Mouse (Mus musculus): ENCODE data around the gene Tnfrsf25. TPM values are rescaled to one million over a fixed set of nuclear protein-coding genes. Genes with fewer than 3 reads are reported as not detected.

The Tnfrsf25 gene
- polyA plus RNA-seq, 1 experiment from 2014 or later = 0.57 TPM

- Histone ChIP-seq H3K36me3 (ENCODE audit: control insufficient read depth, insufficient read depth, low read length) (no peaks in the 10 kb centered on the region), H3K4me1 (ENCODE audit: control insufficient read depth, insufficient read depth, low read length) (peaks cover 14% of the 10 kb centered on the region; the same call in 1 of the 2 replicates), H3K27ac (ENCODE audit: low read depth, low read length) (no peak overlapping the region), H3K4me3 (ENCODE audit: low read length) (no peak overlapping the region), H3K27me3 (ENCODE audit: control insufficient read depth, insufficient read depth, low read length) (peaks cover 7% of the 10 kb centered on the region), H3K9me3 (ENCODE audit: control insufficient read depth, low read length) (no peaks in the 10 kb centered on the region), H3K4me2 (replicated peaks; ENCODE audit: low read depth, low read length) (no peak overlapping the region), H3K9ac (ENCODE audit: low read depth, low read length) (no peak overlapping the region)
- no peak for ATAC-seq (ENCODE audit: low FRiP score, low TSS enrichment)
- WGBS = 29% methylated on average over 6 of the region's 6 CpGs
Observed at GRCm38 (mm10) chr4:152140441-152140840, 24.7 kb downstream of the Tnfrsf25 start.

- Histone ChIP-seq H3K4me2 (replicated peaks; ENCODE audit: low read depth, low read length) (no peak overlapping the region), H3K9me3 (ENCODE audit: control insufficient read depth, low read length) (no peaks in the 10 kb centered on the region), H3K4me1 (ENCODE audit: control insufficient read depth, insufficient read depth, low read length) (peaks cover 25% of the 10 kb centered on the region), H3K27ac (ENCODE audit: low read depth, low read length) (no peak overlapping the region), H3K36me3 (ENCODE audit: control insufficient read depth, insufficient read depth, low read length) (no peaks in the 10 kb centered on the region), H3K4me3 (ENCODE audit: low read length) (no peak overlapping the region), H3K27me3 (ENCODE audit: control insufficient read depth, insufficient read depth, low read length) (peaks cover 7% of the 10 kb centered on the region), H3K9ac (ENCODE audit: low read depth, low read length) (no peak overlapping the region)
- WGBS = 81% methylated on average over 8 of the region's 8 CpGs
- ATAC-seq (ENCODE audit: low FRiP score, low TSS enrichment) = no peak
Observed at GRCm38 (mm10) chr4:152141521-152142135, 25.9 kb downstream of the Tnfrsf25 start.

- H3K27ac ChIP-seq (ENCODE audit: low read depth, low read length) = no peak overlapping the region
- WGBS = 42% methylated on average over 1 of the region's 1 CpGs
- no peak overlapping the region for H3K9ac ChIP-seq (ENCODE audit: low read depth, low read length)
- no peak overlapping the region for H3K4me2 ChIP-seq (replicated peaks; ENCODE audit: low read depth, low read length)
- no peaks in the 10 kb centered on the region for H3K9me3 ChIP-seq (ENCODE audit: control insufficient read depth, low read length)
- H3K4me1 ChIP-seq (ENCODE audit: control insufficient read depth, insufficient read depth, low read length) = peaks cover 30% of the 10 kb centered on the region
- no peaks in the 10 kb centered on the region for H3K36me3 ChIP-seq (ENCODE audit: control insufficient read depth, insufficient read depth, low read length)
- ATAC-seq (ENCODE audit: low FRiP score, low TSS enrichment) = no peak
- H3K27me3 ChIP-seq (ENCODE audit: control insufficient read depth, insufficient read depth, low read length) = peaks cover 7% of the 10 kb centered on the region
- no peak overlapping the region for H3K4me3 ChIP-seq (ENCODE audit: low read length)
Observed at GRCm38 (mm10) chr4:152143632-152144031, 27.9 kb downstream of the Tnfrsf25 start.

GRCm38 (mm10) chr4:152145473-152145872, 29.7 kb downstream of the Tnfrsf25 start:
- ATAC-seq (ENCODE audit: low FRiP score, low TSS enrichment) = 0 out of 2 replicates have a peak, but pooled peaks have one; percentile 1
- Histone ChIP-seq H3K4me1 (ENCODE audit: control insufficient read depth, insufficient read depth, low read length) (peaks cover 26% of the 10 kb centered on the region), H3K4me3 (ENCODE audit: low read length) (no peak overlapping the region), H3K27me3 (ENCODE audit: control insufficient read depth, insufficient read depth, low read length) (peaks cover 4% of the 10 kb centered on the region), H3K9ac (ENCODE audit: low read depth, low read length) (no peak overlapping the region), H3K27ac (ENCODE audit: low read depth, low read length) (peak overlapping the region; percentile 69; the same call in 1 of the 2 replicates), H3K36me3 (ENCODE audit: control insufficient read depth, insufficient read depth, low read length) (no peaks in the 10 kb centered on the region), H3K4me2 (replicated peaks; ENCODE audit: low read depth, low read length) (no peak overlapping the region), H3K9me3 (ENCODE audit: control insufficient read depth, low read length) (no peaks in the 10 kb centered on the region)
- 45% methylated on average over 10 of the region's 10 CpGs for WGBS

GRCm38 (mm10) chr4:152146033-152146827, 30.5 kb downstream of the Tnfrsf25 start:
- Histone ChIP-seq H3K4me1 (ENCODE audit: control insufficient read depth, insufficient read depth, low read length) (peaks cover 26% of the 10 kb centered on the region), H3K36me3 (ENCODE audit: control insufficient read depth, insufficient read depth, low read length) (no peaks in the 10 kb centered on the region), H3K27ac (ENCODE audit: low read depth, low read length) (peak overlapping the region; percentile 69), H3K9ac (ENCODE audit: low read depth, low read length) (no peak overlapping the region), H3K4me2 (replicated peaks; ENCODE audit: low read depth, low read length) (no peak overlapping the region), H3K9me3 (ENCODE audit: control insufficient read depth, low read length) (no peaks in the 10 kb centered on the region), H3K4me3 (ENCODE audit: low read length) (no peak overlapping the region), H3K27me3 (ENCODE audit: control insufficient read depth, insufficient read depth, low read length) (no peaks in the 10 kb centered on the region; the same call in none of the 2 replicates)
- peak; percentile 83 for ATAC-seq (ENCODE audit: low FRiP score, low TSS enrichment)
- 23% methylated on average over 11 of the region's 11 CpGs for WGBS

GRCm38 (mm10) chr4:152150546-152150945, 34.8 kb downstream of the Tnfrsf25 start:
- no peak overlapping the region for H3K9ac ChIP-seq (ENCODE audit: low read depth, low read length)
- 72% methylated on average over 4 of the region's 4 CpGs for WGBS
- H3K4me2 ChIP-seq (replicated peaks; ENCODE audit: low read depth, low read length) = no peak overlapping the region
- H3K27me3 ChIP-seq (ENCODE audit: control insufficient read depth, insufficient read depth, low read length) = peaks cover 19% of the 10 kb centered on the region; the same call in 1 of the 2 replicates
- no peak overlapping the region for H3K27ac ChIP-seq (ENCODE audit: low read depth, low read length)
- H3K4me3 ChIP-seq (ENCODE audit: low read length) = no peak overlapping the region
- ATAC-seq (ENCODE audit: low FRiP score, low TSS enrichment) = no peak
- no peaks in the 10 kb centered on the region for H3K9me3 ChIP-seq (ENCODE audit: control insufficient read depth, low read length)
- no peaks in the 10 kb centered on the region for H3K36me3 ChIP-seq (ENCODE audit: control insufficient read depth, insufficient read depth, low read length)
- peaks cover 25% of the 10 kb centered on the region for H3K4me1 ChIP-seq (ENCODE audit: control insufficient read depth, insufficient read depth, low read length)

- ATAC-seq (ENCODE audit: low FRiP score, low TSS enrichment) = no peak; the same call in 1 of the 2 replicates
- Histone ChIP-seq H3K36me3 (ENCODE audit: control insufficient read depth, insufficient read depth, low read length) (no peaks in the 10 kb centered on the region), H3K9ac (ENCODE audit: low read depth, low read length) (peak overlapping the region; percentile 51; the same call in 1 of the 2 replicates), H3K9me3 (ENCODE audit: control insufficient read depth, low read length) (no peaks in the 10 kb centered on the region), H3K4me1 (ENCODE audit: control insufficient read depth, insufficient read depth, low read length) (peaks cover 16% of the 10 kb centered on the region), H3K27me3 (ENCODE audit: control insufficient read depth, insufficient read depth, low read length) (peaks cover 19% of the 10 kb centered on the region; the same call in 1 of the 2 replicates), H3K4me2 (replicated peaks; ENCODE audit: low read depth, low read length) (peak overlapping the region; percentile 85), H3K27ac (ENCODE audit: low read depth, low read length) (no peak overlapping the region), H3K4me3 (ENCODE audit: low read length) (peak overlapping the region; percentile 47)
- 17% methylated on average over 7 of the region's 7 CpGs for WGBS
Observed at GRCm38 (mm10) chr4:152151451-152151965, 35.8 kb downstream of the Tnfrsf25 start.

- Histone ChIP-seq H3K4me2 (replicated peaks; ENCODE audit: low read depth, low read length) (peak within 1 kb of the TSS; percentile 85), H3K4me3 (ENCODE audit: low read length) (peak within 1 kb of the TSS; percentile 47), H3K9me3 (ENCODE audit: control insufficient read depth, low read length) (no peaks in the 10 kb centered on the region), H3K36me3 (ENCODE audit: control insufficient read depth, insufficient read depth, low read length) (no peaks in the 10 kb centered on the region), H3K4me1 (ENCODE audit: control insufficient read depth, insufficient read depth, low read length) (peaks cover 10% of the 10 kb centered on the region), H3K9ac (ENCODE audit: low read depth, low read length) (peak within 1 kb of the TSS; percentile 51), H3K27ac (ENCODE audit: low read depth, low read length) (no peak within 1 kb of the TSS), H3K27me3 (ENCODE audit: control insufficient read depth, insufficient read depth, low read length) (peaks cover 23% of the 10 kb centered on the region)
- WGBS = under 1% methylated on average over 57 of the region's 57 CpGs
- ATAC-seq (ENCODE audit: low FRiP score, low TSS enrichment) = peak; percentile 90
Observed at GRCm38 (mm10) chr4:152151966-152152544, 36.3 kb downstream of the Tnfrsf25 start, which contains the start of gene Espn. Gene Espn, minus strand, starts transcription at chr4:152152371.

Data from kidney, embryonic 14.5 days (tissue).